Mouse (Mus musculus) G1E (cell line): ENCODE measurements around the gene Hapln4.

Experiments used
- CTCF ChIP-seq: IDR thresholded peaks from 2 replicates; pipeline ENCODE4 v1.5.1; 2012; ENCODE audit warnings: low read depth, low read length, inconsistent platforms, mixed read lengths
- GATA1 ChIP-seq: IDR thresholded peaks from 2 replicates; pipeline ENCODE4 v1.6.1; 2012; ENCODE audit warnings: borderline replicate concordance, low read length, inconsistent platforms, mixed read lengths
- POLR2AphosphoS5 ChIP-seq: IDR thresholded peaks from 2 replicates; pipeline ENCODE4 v1.6.1; 2012; ENCODE audit warnings: low read depth, low read length, inconsistent platforms; ENCODE audit not compliant: insufficient replicate concordance
- TAL1 ChIP-seq: conservative IDR thresholded peaks from 2 replicates; pipeline ENCODE4 v1.6.1; 2012; ENCODE audit warnings: low read depth, low read length, inconsistent platforms, mixed read lengths

- TF ChIP-seq GATA1 = no peak
- no peak for TF ChIP-seq POLR2AphosphoS5
- no peak for TF ChIP-seq CTCF
- TF ChIP-seq TAL1 = no peak
These were observed 41.2 kb upstream of the Hapln4 start for GRCm38 (mm10) chr8:70041885-70042546.
